Mouse (Mus musculus) thymus, adult 2 months (tissue): ENCODE results near the gene Tmem132b.

Source experiments
- CTCF ChIP-seq: fragments of 200-500 bp; IDR thresholded peaks from 2 replicates; pipeline ENCODE4 v1.5.1; 2012; ENCODE audit warnings: mild to moderate bottlenecking, control low read depth, low read length, moderate library complexity, borderline replicate concordance; ENCODE audit not compliant: control insufficient read depth, poor library complexity, insufficient read depth; ENCODE audit errors: extremely low read depth
- POLR2A ChIP-seq: fragments of 200-500 bp; IDR thresholded peaks from 2 replicates; pipeline ENCODE4 v1.6.1; 2012; ENCODE audit warnings: mild to moderate bottlenecking, low read length, control low read depth, moderate library complexity; ENCODE audit not compliant: control insufficient read depth, poor library complexity, insufficient read depth; ENCODE audit errors: extremely low read depth

GRCm38 (mm10) chr5:125572011-125572410 is 40.4 kb downstream of the Tmem132b start:
- TF ChIP-seq CTCF = no peak
- no peak for TF ChIP-seq POLR2A
